Mouse (Mus musculus): Measurements from ENCODE around the gene 4930469K13Rik. TPM values are rescaled to one million over a fixed set of nuclear protein-coding genes. Genes with fewer than 3 reads are reported as not detected.

Gene 4930469K13Rik
- total RNA-seq, 2 experiments from 2014 or later = not detected

DNA sequence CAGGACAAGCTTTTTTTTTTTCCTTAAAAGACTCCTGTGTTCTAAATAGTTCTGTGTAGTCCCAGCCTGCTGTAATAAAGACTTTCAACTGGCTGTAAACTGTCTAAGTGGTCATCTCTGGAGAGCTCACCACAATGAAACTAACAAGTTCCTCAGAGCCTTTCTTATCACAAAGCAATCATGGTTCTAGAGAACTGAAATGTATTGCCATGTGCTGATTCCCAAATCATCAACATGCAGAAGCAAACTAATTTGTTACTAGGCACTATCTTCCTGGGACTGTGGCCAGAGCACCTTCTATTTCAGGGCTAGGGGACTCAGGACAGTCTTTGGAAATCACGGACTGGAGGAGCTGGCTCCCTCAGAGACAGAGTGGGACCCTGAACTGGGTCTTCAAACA lies 154.8 kb downstream of the 4930469K13Rik start:
- no peak for DNase-seq (ENCODE audit: low spot score)

GRCm38 (mm10) chr11:33939456-33940113 lies 158.8 kb downstream of the 4930469K13Rik start:
- DNase-seq (ENCODE audit: low spot score) = no peak

- DNase-seq (ENCODE audit: low spot score) = no peak
Observed at GRCm38 (mm10) chr11:33938561-33939274, 159.6 kb downstream of the 4930469K13Rik start.

DNA sequence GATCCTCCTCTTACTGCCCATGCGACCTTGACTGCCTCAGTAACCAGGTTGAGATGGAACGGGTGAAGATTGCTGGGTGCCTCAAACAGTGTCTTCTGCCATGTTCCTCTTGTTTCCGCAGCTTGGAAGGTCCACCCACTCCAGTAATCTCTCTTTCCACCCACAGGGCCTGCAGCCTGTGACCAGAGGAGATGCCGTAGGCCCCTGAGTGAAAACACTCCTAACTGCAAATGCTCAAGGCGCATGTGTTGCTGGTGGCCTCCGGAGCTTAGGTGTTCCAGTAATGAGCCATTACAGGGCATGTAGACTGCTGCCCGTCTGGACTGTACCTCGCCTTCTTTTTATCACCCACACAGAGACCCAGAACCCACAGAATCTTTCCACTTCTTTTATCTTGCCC lies 160.7 kb downstream of the 4930469K13Rik start:
- no peak for DNase-seq (ENCODE audit: low spot score)

DNA sequence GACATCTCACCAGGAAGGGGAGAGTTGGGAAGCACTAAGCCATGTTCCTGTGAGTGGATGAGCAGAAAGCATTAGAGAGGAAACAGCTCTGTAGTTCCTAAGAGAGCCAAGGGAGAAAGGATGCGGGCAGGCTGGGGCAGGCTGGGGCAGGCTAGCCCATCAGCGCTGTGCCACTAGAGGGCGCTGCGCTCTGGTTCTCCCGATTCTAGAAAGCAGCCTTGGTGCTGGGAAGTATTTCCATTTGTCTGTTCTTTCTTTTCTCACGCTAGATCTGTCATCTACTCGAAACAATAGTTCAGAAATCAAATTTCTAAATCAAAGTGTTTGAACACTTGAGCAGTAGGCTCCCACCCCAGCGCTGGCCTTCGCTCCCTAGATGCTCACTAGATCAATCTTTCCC lies 164.1 kb downstream of the 4930469K13Rik start:
- no peak for DNase-seq (ENCODE audit: low spot score)

DNA sequence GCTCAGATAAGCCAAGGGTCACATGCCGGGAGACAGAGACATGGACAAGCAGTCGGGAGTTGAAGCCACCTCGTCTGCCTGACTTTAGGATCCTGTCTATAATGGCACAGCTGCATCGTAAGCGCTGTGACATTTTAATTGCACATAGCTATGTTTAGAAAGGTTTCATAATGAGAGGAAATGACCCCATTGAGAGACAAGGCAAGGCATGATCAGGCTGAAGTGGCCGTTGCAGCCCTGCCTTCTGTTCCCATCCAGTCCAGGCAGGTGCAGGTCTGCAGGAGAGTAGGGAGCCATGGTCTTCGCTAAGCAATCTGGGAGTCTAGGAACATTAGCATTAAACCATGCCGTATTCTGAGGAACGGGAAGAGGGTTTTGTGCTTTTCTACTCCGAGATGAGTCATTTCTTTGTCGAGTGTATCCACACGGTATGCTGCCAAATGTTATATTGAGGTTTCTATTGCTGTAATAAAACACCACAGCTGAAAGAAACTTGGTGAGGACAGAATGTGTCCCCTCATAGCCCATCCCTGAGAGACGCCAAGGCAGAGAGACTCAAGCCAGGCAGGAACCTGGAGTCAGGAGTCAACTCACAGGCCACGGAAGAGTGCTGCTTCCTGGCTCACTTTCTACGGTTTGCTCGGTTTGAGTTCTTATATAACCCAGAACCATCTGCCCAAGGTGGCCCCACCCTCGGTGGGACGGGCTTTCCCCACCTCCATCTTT lies 165.8 kb downstream of the 4930469K13Rik start:
- no peak for DNase-seq (ENCODE audit: low spot score)

GRCm38 (mm10) chr11:33931836-33932385 lies 166.4 kb downstream of the 4930469K13Rik start:
- DNase-seq (ENCODE audit: low spot score) = peak; percentile 25

DNA sequence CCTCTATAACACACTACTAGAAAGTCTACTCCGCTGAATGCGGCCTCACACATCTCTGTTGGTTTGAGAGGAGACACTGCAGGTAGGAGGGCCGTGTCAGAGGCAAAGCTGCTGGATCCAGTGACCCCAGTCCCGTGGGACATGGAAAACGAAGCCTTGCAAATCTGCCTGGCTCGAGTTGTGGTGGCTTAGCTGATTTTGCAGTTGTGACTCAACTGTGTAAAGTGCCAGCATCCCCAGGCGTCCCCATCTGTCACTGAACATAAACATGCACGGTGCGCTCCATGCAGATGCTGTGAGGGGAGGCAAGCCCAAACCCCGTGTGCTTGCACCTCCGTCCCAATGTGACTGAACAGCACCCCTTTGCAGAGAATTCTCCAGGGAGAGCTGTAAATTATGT lies 168.9 kb downstream of the 4930469K13Rik start:
- no peak for DNase-seq (ENCODE audit: low spot score)

- DNase-seq (ENCODE audit: low spot score) = peak; percentile 12
Observed at GRCm38 (mm10) chr11:33928658-33929057, 169.7 kb downstream of the 4930469K13Rik start.

DNA sequence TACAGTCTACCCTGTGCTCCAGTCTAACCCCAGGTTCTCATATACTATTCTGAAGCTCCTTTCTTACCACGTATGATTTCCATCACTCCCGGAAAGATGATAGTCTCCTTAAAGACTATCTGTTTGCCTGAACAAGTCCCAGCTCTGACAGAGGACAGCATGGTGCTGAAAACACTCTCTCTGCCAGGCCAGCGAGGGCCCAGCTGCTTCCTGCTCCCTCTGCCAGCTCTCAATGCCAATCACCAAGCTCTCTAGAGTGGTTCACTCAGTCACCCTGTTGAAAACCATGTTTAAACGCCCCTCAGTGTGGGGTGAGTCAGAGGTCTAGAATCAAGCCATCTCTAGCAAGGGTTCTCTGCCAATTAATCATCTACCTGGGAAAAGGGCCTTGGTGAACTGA lies 170.5 kb downstream of the 4930469K13Rik start:
- DNase-seq (ENCODE audit: low spot score) = no peak

DNA sequence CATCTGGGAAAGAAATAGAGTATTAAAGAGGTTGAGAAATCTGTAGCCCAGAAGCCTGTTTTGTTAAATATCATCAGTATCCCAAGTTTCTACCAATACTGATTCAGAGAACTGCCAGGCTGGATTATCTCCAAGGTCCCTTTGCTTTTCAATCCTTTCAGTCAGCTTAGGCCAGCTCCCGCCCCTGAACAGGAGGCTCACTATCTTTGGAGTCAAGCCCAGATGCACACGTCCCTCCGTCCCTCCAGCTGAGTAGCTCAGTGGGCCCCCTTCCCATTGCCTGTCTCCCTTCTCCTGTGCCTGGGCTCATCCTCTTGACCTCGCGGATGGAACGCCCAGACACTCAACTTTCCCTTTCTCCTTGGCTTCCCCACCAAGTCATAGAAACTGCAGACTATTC lies 171.0 kb downstream of the 4930469K13Rik start:
- DNase-seq (ENCODE audit: low spot score) = no peak

DNA sequence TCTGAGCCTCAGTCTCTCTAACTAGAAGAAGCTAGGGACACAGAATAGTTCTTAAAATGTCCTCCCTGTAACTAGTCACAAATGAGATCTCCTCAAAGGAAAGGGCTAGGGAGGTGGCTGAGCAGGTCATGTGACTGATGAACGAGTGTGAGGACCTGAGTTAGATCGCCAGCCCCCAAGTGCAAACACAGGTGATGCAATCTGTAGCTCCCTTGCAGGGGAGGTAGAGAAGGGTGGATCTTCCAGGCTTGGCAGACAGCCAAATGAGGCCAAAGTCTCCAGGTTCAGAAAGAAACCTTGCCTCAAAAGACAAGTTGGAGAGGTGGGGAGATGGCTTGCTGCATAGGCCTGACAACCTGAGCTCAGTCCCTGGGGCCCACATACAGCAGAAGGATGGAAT lies 171.8 kb downstream of the 4930469K13Rik start:
- no peak for DNase-seq (ENCODE audit: low spot score)

- DNase-seq (ENCODE audit: low spot score) = no peak
Observed at GRCm38 (mm10) chr11:33925778-33926177, 172.6 kb downstream of the 4930469K13Rik start.

Other genes with a start within 250 kb of the 4930469K13Rik start
- gene Kcnmb1, start 135.5 kb downstream of the 4930469K13Rik start, total RNA-seq (2021) = under 1 TPM; 0.26 to 0.27 TPM
- under 1 TPM in 1 of 2 experiments, not detected in 1; 0.12 TPM for gene Kcnip1, start 105.4 kb downstream of the 4930469K13Rik start, total RNA-seq (2021)
- under 1 TPM; 0.43 to 0.64 TPM for gene Lcp2, start 51.6 kb downstream of the 4930469K13Rik start, total RNA-seq (2021)
- not detected for gene Foxi1, start 109.5 kb upstream of the 4930469K13Rik start, total RNA-seq (2021)
- gene Fam196b, start 216.3 kb upstream of the 4930469K13Rik start, total RNA-seq (2021) = 1 to 10 TPM; 1.3 to 1.4 TPM